Mouse (Mus musculus): ENCODE data around the gene Cltc.
"Not testable (repeated sequence)": the region's sequence is repeated elsewhere in the genome, so short reads cannot be mapped to it uniquely, and the experiment has no call there.

Cltc gene

GRCm38 (mm10) chr11:86738956-86739355 lies 18.4 kb downstream of the Cltc start:
- DNase-seq (ENCODE audit: low spot score) = no peak

- not testable (repeated sequence) for DNase-seq (ENCODE audit: low spot score)
Measured at GRCm38 (mm10) chr11:86738308-86738707, 19.1 kb downstream of the Cltc start.

GRCm38 (mm10) chr11:86737301-86738000 lies 19.9 kb downstream of the Cltc start:
- DNase-seq (ENCODE audit: low spot score) = no peak

GRCm38 (mm10) chr11:86734993-86735392 lies 22.4 kb downstream of the Cltc start:
- no peak for DNase-seq (ENCODE audit: low spot score)

GRCm38 (mm10) chr11:86734241-86734939 lies 23.0 kb downstream of the Cltc start:
- DNase-seq (ENCODE audit: low spot score) = no peak

GRCm38 (mm10) chr11:86731443-86731842 lies 25.9 kb downstream of the Cltc start:
- DNase-seq (ENCODE audit: low spot score) = peak; percentile 39

GRCm38 (mm10) chr11:86725607-86726006 lies 31.8 kb downstream of the Cltc start:
- DNase-seq (ENCODE audit: low spot score) = no peak

GRCm38 (mm10) chr11:86724982-86725381 lies 32.4 kb downstream of the Cltc start:
- DNase-seq (ENCODE audit: low spot score) = no peak

GRCm38 (mm10) chr11:86724004-86724403 lies 33.4 kb downstream of the Cltc start:
- no peak for DNase-seq (ENCODE audit: low spot score)

GRCm38 (mm10) chr11:86719390-86719789 lies 38.0 kb downstream of the Cltc start:
- no peak for DNase-seq (ENCODE audit: low spot score)

- no peak for DNase-seq (ENCODE audit: low spot score)
Measured at GRCm38 (mm10) chr11:86718369-86718768, 39.0 kb downstream of the Cltc start.

GRCm38 (mm10) chr11:86717306-86718065 lies 39.9 kb downstream of the Cltc start:
- no peak for DNase-seq (ENCODE audit: low spot score)

- DNase-seq (ENCODE audit: low spot score) = no peak
Measured at GRCm38 (mm10) chr11:86714606-86715005, 42.8 kb downstream of the Cltc start.

GRCm38 (mm10) chr11:86701151-86701550 lies 56.2 kb downstream of the Cltc start:
- no peak for DNase-seq (ENCODE audit: low spot score)

- DNase-seq (ENCODE audit: low spot score) = no peak
Measured at GRCm38 (mm10) chr11:86695461-86695860, 61.9 kb downstream of the Cltc start.

GRCm38 (mm10) chr11:86692546-86692945 lies 64.8 kb downstream of the Cltc start:
- DNase-seq (ENCODE audit: low spot score) = no peak

GRCm38 (mm10) chr11:86691956-86692355 lies 65.4 kb downstream of the Cltc start:
- DNase-seq (ENCODE audit: low spot score) = no peak

GRCm38 (mm10) chr11:86691482-86691881 lies 65.9 kb downstream of the Cltc start:
- DNase-seq (ENCODE audit: low spot score) = no peak

GRCm38 (mm10) chr11:86690383-86690782 lies 67.0 kb downstream of the Cltc start:
- no peak for DNase-seq (ENCODE audit: low spot score)

GRCm38 (mm10) chr11:86685366-86685765 lies 72.0 kb downstream of the Cltc start:
- DNase-seq (ENCODE audit: low spot score) = no peak

- DNase-seq (ENCODE audit: low spot score) = no peak
Measured at GRCm38 (mm10) chr11:86684126-86685012, 73.0 kb downstream of the Cltc start.
